Mouse (Mus musculus): ENCODE measurements at regions not wholly inside any gene's neighbourhood (a gene's known extent, or its start where the extent isn't known, plus 50 kb on each side); places are given as distances from the start of the nearest gene placed in this dataset.
"Not testable (repeated sequence)": the region's sequence is repeated elsewhere in the genome, so short reads cannot be mapped to it uniquely, and the experiment has no call there.

- no peak for DNase-seq (ENCODE audit: low spot score in 2 of 2)
- intact Hi-C loops (cut with DNase I): no loop called here
Measured at GRCm38 (mm10) chr13:7233399-7233798, 584.8 kb upstream of the Pfkp start.

GRCm38 (mm10) chr13:7206626-7207211 lies 558.1 kb upstream of the Pfkp start:
- DNase-seq (ENCODE audit: low spot score in 2 of 2): peak in 1 of 2 experiments; percentile 35
- intact Hi-C loops (cut with DNase I): no loop called here

- intact Hi-C loops (cut with DNase I): no loop called here
Measured at GRCm38 (mm10) chr13:7195990-7196389, 547.4 kb upstream of the Pfkp start.

GRCm38 (mm10) chr13:7182216-7182751 lies 533.7 kb upstream of the Pfkp start:
- intact Hi-C loops (cut with DNase I): no loop called here

More at GRCm38 (mm10) chr13:7195990-7196389, 547.4 kb upstream of the Pfkp start:
- no peak for DNase-seq (ENCODE audit: low spot score in 2 of 2)

GRCm38 (mm10) chr13:7175561-7176160 lies 527.1 kb upstream of the Pfkp start:
- no peak for DNase-seq (ENCODE audit: low spot score in 2 of 2)
- intact Hi-C loops (cut with DNase I): no loop called here

More at GRCm38 (mm10) chr13:7182216-7182751, 533.7 kb upstream of the Pfkp start:
- DNase-seq (ENCODE audit: low spot score in 2 of 2): no peak

GRCm38 (mm10) chr13:7170035-7170434 lies 521.5 kb upstream of the Pfkp start:
- intact Hi-C loops (cut with DNase I); DNase-seq (ENCODE audit: low spot score in 2 of 2): not testable (repeated sequence)

- DNase-seq (ENCODE audit: low spot score in 2 of 2): no peak
- intact Hi-C loops (cut with DNase I): no loop called here
Measured at GRCm38 (mm10) chr13:7146337-7146736, 497.8 kb upstream of the Pfkp start.

GRCm38 (mm10) chr13:7110572-7110971 lies 462.0 kb upstream of the Pfkp start:
- intact Hi-C loops (cut with DNase I): no loop called here

GRCm38 (mm10) chr13:7103289-7103688 lies 454.7 kb upstream of the Pfkp start:
- intact Hi-C loops (cut with DNase I): no loop called here
- DNase-seq (ENCODE audit: low spot score in 2 of 2): no peak

More at GRCm38 (mm10) chr13:7110572-7110971, 462.0 kb upstream of the Pfkp start:
- no peak for DNase-seq (ENCODE audit: low spot score in 2 of 2)

- intact Hi-C loops (cut with DNase I): no loop called here
- no peak for DNase-seq (ENCODE audit: low spot score in 2 of 2)
Measured at GRCm38 (mm10) chr13:7093072-7093649, 444.6 kb upstream of the Pfkp start.

GRCm38 (mm10) chr13:7090916-7091315 lies 442.3 kb upstream of the Pfkp start:
- peak; percentile 13 to 76 for DNase-seq (ENCODE audit: low spot score in 2 of 2)
- intact Hi-C loops (cut with DNase I): no loop called here

- no peak for DNase-seq (ENCODE audit: low spot score in 2 of 2)
- intact Hi-C loops (cut with DNase I): no loop called here
Measured at GRCm38 (mm10) chr13:7066211-7066610, 417.6 kb upstream of the Pfkp start.

GRCm38 (mm10) chr13:7063717-7064116 lies 415.1 kb upstream of the Pfkp start:
- DNase-seq (ENCODE audit: low spot score in 2 of 2): no peak
- intact Hi-C loops (cut with DNase I): no loop called here

- intact Hi-C loops (cut with DNase I): loop anchor here (1.0 kb wide), 1 partner anchor 9 kb away; no protein-coding TSS in a partner anchor
- DNase-seq (ENCODE audit: low spot score in 2 of 2): peak; percentile 12 to 24
Measured at GRCm38 (mm10) chr13:7057545-7057944, 409.0 kb upstream of the Pfkp start.

Small RNA genes in the stretch of these regions (microRNA-seq; reads per million reads assigned to microRNA genes)
- gene Gm22689: 0 reads per million in 2 experiments
